Comparison of ENCODE assay signal across 24 mouse cellular contexts in the genomic region with DNA sequence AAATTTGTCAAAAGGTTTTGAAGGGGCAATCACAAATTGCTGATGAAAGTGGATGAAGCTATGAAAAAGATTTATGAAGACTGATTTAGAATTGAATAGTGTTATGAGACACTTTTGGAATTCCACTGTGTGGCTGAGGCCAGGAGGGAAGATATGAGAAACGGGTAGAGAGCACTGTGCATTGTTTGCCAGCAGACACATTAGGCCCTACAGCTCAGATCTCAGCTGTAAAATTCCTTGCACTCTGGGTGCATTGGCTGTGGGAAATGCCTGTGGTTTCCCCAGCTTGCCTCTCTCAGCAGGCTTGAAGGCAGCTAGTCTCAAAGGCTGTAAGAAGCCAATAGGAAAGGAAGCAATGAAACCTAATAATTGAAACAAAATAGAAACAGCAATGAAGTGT.
A peak's percentile ranks its signal among the peaks of the same experiment; 100 is the strongest.
DNase-seq lines count a peak whose midpoint lies in the region; ATAC-seq and TF ChIP-seq lines count a peak whose summit lies in the region.
"Had no signal": no experiment of that assay in that cellular context is flagged by ENCODE, and none has a peak within 500 bp of the region (broad histone marks: within the 10 kb centered on the region; RNA-seq: fewer than 3 reads in every experiment).

No protein-coding gene starts in this region.

- WGBS in midbrain, embryonic 11.5 days: 74% methylated on average over 1 of the region's 1 CpGs

- H3K27me3 ChIP-seq in Patski: no peaks in the 10 kb centered on the region
- H3K27me3 ChIP-seq in midbrain, embryonic 11.5 days (ENCODE audit: control insufficient read depth, insufficient read depth, low read length): no peaks in the 10 kb centered on the region
- H3K27me3 ChIP-seq: embryonic facial prominence, embryonic 13.5 days; forebrain, embryonic 15.5 days; limb, embryonic 13.5 days; liver, embryonic 13.5 days; megakaryocyte, embryonic 14.5 days; midbrain, embryonic 15.5 days had no signal

- in situ Hi-C loops in Patski (cut with MboI; ENCODE audit: low pct_unique_long_range_greater_than_20kb): loop anchor here (25.0 kb wide), 1 partner anchor 968 kb away; a partner anchor contains a TSS

- POLR2A ChIA-PET in Patski (lab: Charles Lee): no interaction called here

- no peaks in the 10 kb centered on the region for H3K9me3 ChIP-seq in midbrain, embryonic 11.5 days (ENCODE audit: control insufficient read depth, low read length)
- H3K9me3 ChIP-seq: forebrain, embryonic 15.5 days; heart, embryonic 10.5 days; hindbrain, embryonic 10.5 days; liver, embryonic 13.5 days; megakaryocyte, embryonic 14.5 days; midbrain, embryonic 15.5 days had no signal

- peak; percentile 100 for ATAC-seq in Patski
- no peak for ATAC-seq in midbrain, embryonic 11.5 days (ENCODE audit: low FRiP score)
- ATAC-seq: forebrain, embryonic 15.5 days; intestine, postnatal 0 days; midbrain, embryonic 15.5 days had no signal

- no peak overlapping the region for H3K9ac ChIP-seq in midbrain, embryonic 11.5 days (ENCODE audit: low read length)
- H3K9ac ChIP-seq: embryonic facial prominence, embryonic 13.5 days; forebrain, embryonic 15.5 days; limb, embryonic 13.5 days; liver, embryonic 13.5 days; lung, embryonic 14.5 days; midbrain, embryonic 15.5 days had no signal

- no peak for TF ChIP-seq CTCF in Patski (IDR thresholded peaks at IDR 0.05)

- no peaks in the 10 kb centered on the region for H3K36me3 ChIP-seq in midbrain, embryonic 11.5 days (ENCODE audit: control insufficient read depth, insufficient read depth, low read length)
- H3K36me3 ChIP-seq: embryonic facial prominence, embryonic 13.5 days; forebrain, embryonic 15.5 days; heart, embryonic 10.5 days; hindbrain, embryonic 10.5 days; limb, embryonic 13.5 days; liver, embryonic 13.5 days; midbrain, embryonic 15.5 days had no signal

- peak; percentile 38 for DNase-seq in kidney, postnatal 10 days
- no peak for DNase-seq in kidney, postnatal 25 days
- DNase-seq in 3T3-L1 (ENCODE audit: low read depth, low spot score): peak; percentile 81
- DNase-seq in Patski (ENCODE audit: low read depth, low spot score): peak; percentile 30
- peak; percentile 31 for DNase-seq in forelimb bud, embryonic 11.5 days (ENCODE audit: low read depth, low spot score)
- DNase-seq in layer of hippocampus, postnatal 14 days (ENCODE audit: low spot score in 2 of 2): no peak
- no peak for DNase-seq in midbrain, embryonic 11.5 days (ENCODE audit: low spot score, missing footprints)
- DNase-seq: cerebellum, adult 2 months; cerebellum, postnatal 25 days; gastrocnemius, postnatal 10 days; layer of hippocampus, postnatal 36 days; liver, embryonic 13.5 days; lung, embryonic 14.5 days; thymus, adult 18-20 months; thymus, postnatal 36 days had no signal

- H3K27ac ChIP-seq in midbrain, embryonic 11.5 days (ENCODE audit: low read depth, low read length): no peak overlapping the region
- H3K27ac ChIP-seq: embryonic facial prominence, embryonic 13.5 days; forebrain, embryonic 15.5 days; heart, embryonic 10.5 days; hindbrain, embryonic 10.5 days; layer of hippocampus, adult 2 months; limb, embryonic 13.5 days; liver, embryonic 13.5 days; midbrain, embryonic 15.5 days had no signal

- no peak overlapping the region for H3K4me3 ChIP-seq in midbrain, embryonic 11.5 days (ENCODE audit: low read depth, low read length)
- H3K4me3 ChIP-seq: embryonic facial prominence, embryonic 13.5 days; forebrain, embryonic 15.5 days; heart, embryonic 10.5 days; hindbrain, embryonic 10.5 days; layer of hippocampus, adult 2 months; limb, embryonic 13.5 days; liver, embryonic 13.5 days; megakaryocyte, embryonic 14.5 days; midbrain, embryonic 15.5 days had no signal

- CTCF ChIA-PET in Patski (lab: Charles Lee): interaction anchor here (0.8 kb wide), 1 partner anchor 12 kb away, joined by 4 read pairs; no protein-coding TSS in a partner anchor

- no peak overlapping the region for H3K4me2 ChIP-seq in midbrain, embryonic 11.5 days
- H3K4me2 ChIP-seq: embryonic facial prominence, embryonic 13.5 days; forebrain, embryonic 15.5 days; limb, embryonic 13.5 days; liver, embryonic 13.5 days; lung, embryonic 14.5 days; midbrain, embryonic 15.5 days had no signal

- H3K4me1 ChIP-seq in midbrain, embryonic 11.5 days (ENCODE audit: control insufficient read depth, insufficient read depth, low read length): no peaks in the 10 kb centered on the region
- H3K4me1 ChIP-seq: forebrain, embryonic 15.5 days; heart, embryonic 10.5 days; hindbrain, embryonic 10.5 days; limb, embryonic 13.5 days; liver, embryonic 13.5 days; megakaryocyte, embryonic 14.5 days; midbrain, embryonic 15.5 days had no signal

Comparison
In these comparisons a context has a peak if more than half of its experiments do, and no peak if none do; other contexts are left out.
1. DNase-seq: peak in kidney, postnatal 10 days (single experiment), 3T3-L1 (single experiment), Patski (single experiment) and forelimb bud, embryonic 11.5 days (single experiment); none in kidney, postnatal 25 days (0 of 2), layer of hippocampus, postnatal 14 days (0 of 2) and midbrain, embryonic 11.5 days (single experiment).